14 mouse cellular contexts compared by ENCODE assay signal in the genomic region with DNA sequence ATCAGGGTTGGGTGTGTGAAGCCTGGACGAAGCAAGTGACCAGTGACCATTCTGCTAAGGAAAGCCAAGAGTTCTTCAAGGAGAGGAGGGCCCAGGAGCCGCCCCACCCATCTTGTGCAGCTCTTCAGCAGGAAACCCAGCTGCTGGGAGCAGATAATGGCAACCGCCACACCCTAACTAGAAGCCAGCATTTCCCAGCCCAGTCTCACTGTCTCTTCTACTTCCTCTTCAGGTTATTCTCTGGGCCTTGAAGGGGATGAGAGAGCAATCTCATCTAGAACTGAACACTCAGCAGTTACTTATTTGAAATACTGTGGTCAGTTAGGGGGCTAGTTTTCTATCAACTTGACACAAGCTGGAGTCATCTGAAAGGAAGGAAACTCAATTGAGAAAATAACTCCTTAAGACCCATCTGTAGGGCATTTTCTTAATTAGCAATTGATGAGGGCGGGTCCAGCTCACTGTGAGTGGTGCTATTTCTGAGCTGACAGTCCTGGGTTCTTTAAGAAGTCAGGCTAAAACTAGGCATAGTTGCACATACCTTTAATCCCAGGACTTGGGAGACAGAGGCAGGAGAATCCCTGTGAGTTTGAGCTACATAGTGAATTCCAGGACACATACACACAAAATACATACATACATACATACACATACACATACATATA. TPM values are rescaled to one million over a fixed set of nuclear protein-coding genes. Genes with fewer than 3 reads are reported as not detected.
DNase-seq lines count a peak whose midpoint lies in the region; ATAC-seq and TF ChIP-seq lines count a peak whose summit lies in the region.
"Had no signal": no experiment of that assay in that cellular context is flagged by ENCODE, and none has a peak within 500 bp of the region (broad histone marks: within the 10 kb centered on the region; RNA-seq: fewer than 3 reads in every experiment).

No protein-coding gene starts in this region.

- no peak for DNase-seq in heart, adult 8-10 months (ENCODE audit: low spot score)
- DNase-seq in cerebellum, adult 2 months = no peak
- no peak for DNase-seq in layer of hippocampus, adult 11-12 months (ENCODE audit: low spot score)
- DNase-seq: right cerebral cortex, adult 18-20 months had no signal

- no peak overlapping the region for H3K4me2 ChIP-seq in heart, embryonic 12.5 days
- H3K4me2 ChIP-seq in intestine, embryonic 16.5 days (ENCODE audit: low read depth, low read length) = no peak overlapping the region
- no peak overlapping the region for H3K4me2 ChIP-seq in forebrain, embryonic 12.5 days
- H3K4me2 ChIP-seq: hindbrain, embryonic 15.5 days; limb, embryonic 15.5 days; neural tube, embryonic 15.5 days had no signal

- peak overlapping the region; percentile 68; the same call in 1 of the 2 replicates for H3K27ac ChIP-seq in heart, embryonic 12.5 days (ENCODE audit: poor library complexity, severe bottlenecking)
- H3K27ac ChIP-seq in bone marrow, adult 2 months (ENCODE audit: control insufficient read depth, insufficient read depth, low read depth, low read length, poor library complexity) = peak overlapping the region; percentile 17; the same call in 1 of the 2 replicates
- no peak overlapping the region for H3K27ac ChIP-seq in intestine, embryonic 16.5 days (ENCODE audit: low read length)
- H3K27ac ChIP-seq in cerebellum, adult 2 months (ENCODE audit: insufficient read depth, low read length) = no peak overlapping the region
- no peak overlapping the region for H3K27ac ChIP-seq in forebrain, embryonic 12.5 days
- H3K27ac ChIP-seq: hindbrain, embryonic 15.5 days; limb, embryonic 15.5 days; neural tube, embryonic 15.5 days had no signal

- no peak overlapping the region for H3K4me3 ChIP-seq in heart, embryonic 12.5 days
- no peak overlapping the region for H3K4me3 ChIP-seq in bone marrow, adult 2 months (replicated peaks; ENCODE audit: control insufficient read depth, low read depth, low read length)
- H3K4me3 ChIP-seq in intestine, embryonic 16.5 days (ENCODE audit: low read length) = no peak overlapping the region
- no peak overlapping the region for H3K4me3 ChIP-seq in cerebellum, adult 2 months (replicated peaks; ENCODE audit: insufficient read depth, low read depth, low read length)
- H3K4me3 ChIP-seq in forebrain, embryonic 12.5 days (replicated peaks) = no peak overlapping the region
- H3K4me3 ChIP-seq: hindbrain, embryonic 15.5 days; limb, embryonic 15.5 days; neural tube, embryonic 15.5 days had no signal

- no peak overlapping the region for H3K9ac ChIP-seq in heart, embryonic 12.5 days
- H3K9ac ChIP-seq in intestine, embryonic 16.5 days (ENCODE audit: low read depth, low read length) = no peak overlapping the region
- H3K9ac ChIP-seq in forebrain, embryonic 12.5 days = no peak overlapping the region
- H3K9ac ChIP-seq: hindbrain, embryonic 15.5 days; limb, embryonic 15.5 days; neural tube, embryonic 15.5 days had no signal

- WGBS in heart, embryonic 12.5 days = 45% methylated on average over 4 of the region's 4 CpGs
- 27% methylated on average over 4 of the region's 4 CpGs for WGBS in bone marrow, adult 2 months
- WGBS in intestine, embryonic 16.5 days = 55% methylated on average over 4 of the region's 4 CpGs
- 92% methylated on average over 4 of the region's 4 CpGs for WGBS in cerebellum, adult 2 months
- 79% methylated on average over 4 of the region's 4 CpGs for WGBS in forebrain, embryonic 12.5 days

- TF ChIP-seq CTCF in bone marrow, adult 2 months (IDR thresholded peaks at IDR 0.05; ENCODE audit: control insufficient read depth, insufficient read depth, low read length) = no peak
- TF ChIP-seq CTCF in cerebellum, adult 2 months (IDR thresholded peaks at IDR 0.05; ENCODE audit: borderline replicate concordance, insufficient read depth, low read depth, low read length) = no peak

- H3K9me3 ChIP-seq in heart, embryonic 12.5 days (replicated peaks) = no peaks in the 10 kb centered on the region
- no peaks in the 10 kb centered on the region for H3K9me3 ChIP-seq in intestine, embryonic 16.5 days (ENCODE audit: control insufficient read depth, low read length)
- 0 out of 2 replicates have a peak, but pooled peaks cover 7% of the 10 kb centered on the region for H3K9me3 ChIP-seq in forebrain, embryonic 12.5 days
- H3K9me3 ChIP-seq: hindbrain, embryonic 15.5 days; limb, embryonic 15.5 days; neural tube, embryonic 15.5 days had no signal

- no peaks in the 10 kb centered on the region for H3K36me3 ChIP-seq in heart, embryonic 12.5 days
- no peaks in the 10 kb centered on the region for H3K36me3 ChIP-seq in intestine, embryonic 16.5 days (ENCODE audit: control insufficient read depth, insufficient read depth, low read length)
- no peaks in the 10 kb centered on the region for H3K36me3 ChIP-seq in forebrain, embryonic 12.5 days (replicated peaks)
- H3K36me3 ChIP-seq: hindbrain, embryonic 15.5 days; limb, embryonic 15.5 days; neural tube, embryonic 15.5 days had no signal

- no peak for TF ChIP-seq POLR2A in bone marrow, adult 2 months (IDR thresholded peaks at IDR 0.05; ENCODE audit: borderline replicate concordance, control insufficient read depth, low read depth, low read length)
- TF ChIP-seq POLR2A in cerebellum, adult 2 months (IDR thresholded peaks at IDR 0.05; ENCODE audit: borderline replicate concordance, insufficient read depth, low read length) = no peak

- H3K4me1 ChIP-seq in heart, embryonic 12.5 days (replicated peaks) = no peaks in the 10 kb centered on the region
- peaks cover 2% of the 10 kb centered on the region for H3K4me1 ChIP-seq in bone marrow, adult 2 months (ENCODE audit: control insufficient read depth, insufficient read depth, low read length)
- H3K4me1 ChIP-seq in intestine, embryonic 16.5 days (ENCODE audit: control insufficient read depth, insufficient read depth, low read length) = no peaks in the 10 kb centered on the region
- peaks cover 9% of the 10 kb centered on the region for H3K4me1 ChIP-seq in cerebellum, adult 2 months (ENCODE audit: control insufficient read depth, insufficient read depth, low read length)
- no peaks in the 10 kb centered on the region for H3K4me1 ChIP-seq in forebrain, embryonic 12.5 days

- ATAC-seq in heart, embryonic 12.5 days (ENCODE audit: insufficient number of reproducible peaks, low FRiP score) = peak; percentile 99
- ATAC-seq in intestine, embryonic 16.5 days = peak; percentile 75
- peak; percentile 99 for ATAC-seq in megakaryocyte-erythroid progenitor cell, adult 5-6 weeks (replicated peaks; ENCODE audit: low FRiP score, low TSS enrichment, poor library complexity, severe bottlenecking)
- no peak for ATAC-seq in forebrain, embryonic 12.5 days (ENCODE audit: low FRiP score)
- ATAC-seq: Patski had no signal

- H3K27me3 ChIP-seq in heart, embryonic 12.5 days (replicated peaks) = peaks cover 14% of the 10 kb centered on the region; the same call in 1 of the 2 replicates
- peaks cover 2% of the 10 kb centered on the region; the same call in 1 of the 2 replicates for H3K27me3 ChIP-seq in intestine, embryonic 16.5 days (replicated peaks; ENCODE audit: control insufficient read depth, insufficient read depth, low read length)
- H3K27me3 ChIP-seq in cerebellum, adult 2 months (ENCODE audit: control insufficient read depth, insufficient read depth, low read length) = no peaks in the 10 kb centered on the region
- H3K27me3 ChIP-seq in forebrain, embryonic 12.5 days = peaks cover 23% of the 10 kb centered on the region

RNA-seq across cellular contexts. Expression of gene 4932438H23Rik, which starts 8.1 kb away (rescaled TPM):
- 0.17 TPM in 1 of 2 replicates, not detected in the other for polyA plus RNA-seq in heart, embryonic 12.5 days (2016; fragmentation: Nextera tagmentation; extraction: Ambion mirVana)
- under 1 TPM in 3 of 4 experiments, not detected in 1; 0.11 to 0.16 (median 0.14) TPM for total RNA-seq in heart, adult 8-10 months (2022)
- not detected in 2 replicates for polyA plus RNA-seq in bone marrow, adult 2 months (2011; ENCODE audit: insufficient read depth, insufficient read length, low replicate concordance, missing spikeins)
- polyA plus RNA-seq in intestine, embryonic 16.5 days (2015; fragmentation: Nextera tagmentation; extraction: Ambion mirVana) = 0.17 and 0.22 TPM in 2 replicates
- total RNA-seq in megakaryocyte-erythroid progenitor cell, adult 5-6 weeks (2014; fragmentation: Nextera tagmentation) = not detected in 2 replicates
- total RNA-seq in megakaryocyte-erythroid progenitor cell, adult 5-6 weeks (2017) = not detected in 2 replicates
- polyA plus RNA-seq in cerebellum, adult 2 months (2012; rRNA removed) = 1.4 and 2.1 TPM in 2 replicates
- polyA plus RNA-seq in forebrain, embryonic 12.5 days (2016; fragmentation: Nextera tagmentation; extraction: Ambion mirVana) = 0.43 TPM in 1 of 2 replicates, not detected in the other
- total RNA-seq: monocyte, adult 5-6 weeks had no signal
- polyA plus RNA-seq: Patski had no signal

RNA-seq across cellular contexts. Expression of gene Paxbp1, which starts 42.4 kb away (rescaled TPM):
- 52.5 and 55.6 TPM in 2 replicates for polyA plus RNA-seq in heart, embryonic 12.5 days (2016; fragmentation: Nextera tagmentation; extraction: Ambion mirVana)
- total RNA-seq in heart, adult 8-10 months (2022) = 10 to 100 TPM in 3 of 4 experiments, 1 to 10 TPM in 1; 8.1 to 18.6 (median 12.5) TPM
- polyA plus RNA-seq in bone marrow, adult 2 months (2011; ENCODE audit: insufficient read depth, insufficient read length, low replicate concordance, missing spikeins) = 44.3 and 72.0 TPM in 2 replicates
- polyA plus RNA-seq in intestine, embryonic 16.5 days (2015; fragmentation: Nextera tagmentation; extraction: Ambion mirVana) = 33.4 and 35.9 TPM in 2 replicates
- 103 and 125 TPM in 2 replicates for total RNA-seq in megakaryocyte-erythroid progenitor cell, adult 5-6 weeks (2014; fragmentation: Nextera tagmentation)
- 85.8 and 94.4 TPM in 2 replicates for total RNA-seq in megakaryocyte-erythroid progenitor cell, adult 5-6 weeks (2017)
- polyA plus RNA-seq in cerebellum, adult 2 months (2012; rRNA removed) = 155 and 168 TPM in 2 replicates
- 105 TPM in 2 replicates for polyA plus RNA-seq in forebrain, embryonic 12.5 days (2016; fragmentation: Nextera tagmentation; extraction: Ambion mirVana)

Comparison
In these comparisons a context has a peak if more than half of its experiments do, and no peak if none do; other contexts are left out.
1. H3K27ac ChIP-seq: peak in heart, embryonic 12.5 days (single experiment) and bone marrow, adult 2 months (single experiment); none in intestine, embryonic 16.5 days (single experiment), cerebellum, adult 2 months (single experiment) and forebrain, embryonic 12.5 days (single experiment).